In the genomic region with DNA sequence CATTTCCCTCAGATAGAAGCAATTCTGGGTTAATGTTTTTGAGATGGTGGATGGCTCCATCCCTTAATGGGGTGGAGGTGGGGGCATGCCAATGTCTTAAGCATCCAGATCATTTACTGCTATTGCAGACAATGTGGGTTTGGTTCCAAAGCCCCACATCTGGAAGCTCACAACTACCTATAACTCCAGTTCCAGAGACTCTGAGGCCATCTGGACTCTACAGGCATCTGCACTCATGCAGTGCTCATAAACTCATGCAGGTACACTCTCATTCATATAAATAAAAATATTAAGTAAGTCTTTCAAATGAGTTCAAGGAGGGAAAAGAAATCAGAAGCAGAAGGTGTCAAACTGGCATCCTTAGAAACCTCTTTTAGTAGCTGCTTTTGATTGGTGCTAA, we compare ENCODE assay signal across 28 mouse cellular contexts.
DNase-seq lines count a peak whose midpoint lies in the region; ATAC-seq and TF ChIP-seq lines count a peak whose summit lies in the region.
"Had no signal": no experiment of that assay in that cellular context is flagged by ENCODE, and none has a peak within 500 bp of the region (broad histone marks: within the 10 kb centered on the region; RNA-seq: fewer than 3 reads in every experiment).

No protein-coding gene starts in this region.

- no peaks in the 10 kb centered on the region for H3K4me1 ChIP-seq in limb, embryonic 11.5 days (ENCODE audit: control insufficient read depth, insufficient read depth, low read length)
- H3K4me1 ChIP-seq in limb, embryonic 10.5 days, result peaks cover 10% of the 10 kb centered on the region
- peaks cover 12% of the 10 kb centered on the region; the same call in 1 of the 2 replicates for H3K4me1 ChIP-seq in limb, embryonic 12.5 days (replicated peaks)
- H3K4me1 ChIP-seq in limb, embryonic 14.5 days (ENCODE audit: control insufficient read depth, insufficient read depth, low read length), result no peaks in the 10 kb centered on the region
- H3K4me1 ChIP-seq: embryonic facial prominence, embryonic 13.5 days; embryonic facial prominence, embryonic 15.5 days had no signal

- peak; percentile 28 for DNase-seq in limb, embryonic 11.5 days (ENCODE audit: low spot score)
- no peak for DNase-seq in limb, embryonic 10.5 days (ENCODE audit: low spot score)
- DNase-seq in forelimb bud, embryonic 11.5 days (ENCODE audit: low read depth, low spot score), result peak; percentile 53
- DNase-seq in limb, embryonic 14.5 days (ENCODE audit: low spot score), result peak; percentile 21
- no peak for DNase-seq in neural tube, embryonic 10.5 days (ENCODE audit: extremely low spot score, low spot score)
- no peak for DNase-seq in adrenal gland, adult 8-10 months
- DNase-seq: adrenal gland, postnatal 10 days; adrenal gland, postnatal 25 days; B cell, adult 2 months; cerebellum, adult 11-12 months; cerebellum, adult 2 months; cerebellum, adult 9-10 months; cerebellum, postnatal 10 days; cerebellum, postnatal 25 days; embryo, embryonic 11 days had no signal

- H3K4me2 ChIP-seq in limb, embryonic 11.5 days (ENCODE audit: low read depth, severe bottlenecking), result no peak overlapping the region
- H3K4me2 ChIP-seq in limb, embryonic 12.5 days, result no peak overlapping the region
- no peak overlapping the region for H3K4me2 ChIP-seq in limb, embryonic 14.5 days (replicated peaks; ENCODE audit: low read depth, low read length, severe bottlenecking)
- H3K4me2 ChIP-seq: embryonic facial prominence, embryonic 13.5 days; embryonic facial prominence, embryonic 15.5 days; forebrain, embryonic 12.5 days had no signal

- no peaks in the 10 kb centered on the region for H3K9me3 ChIP-seq in limb, embryonic 11.5 days (ENCODE audit: control insufficient read depth, low read length)
- H3K9me3 ChIP-seq in limb, embryonic 10.5 days (replicated peaks), result no peaks in the 10 kb centered on the region
- no peaks in the 10 kb centered on the region for H3K9me3 ChIP-seq in limb, embryonic 12.5 days
- no peaks in the 10 kb centered on the region for H3K9me3 ChIP-seq in limb, embryonic 14.5 days (ENCODE audit: control insufficient read depth, low read length)
- H3K9me3 ChIP-seq: embryonic facial prominence, embryonic 13.5 days; embryonic facial prominence, embryonic 15.5 days; forebrain, embryonic 10.5 days; forebrain, embryonic 12.5 days; G1E had no signal

- H3K36me3 ChIP-seq in limb, embryonic 11.5 days (ENCODE audit: control insufficient read depth, insufficient read depth, low read length), result no peaks in the 10 kb centered on the region
- H3K36me3 ChIP-seq in limb, embryonic 10.5 days, result no peaks in the 10 kb centered on the region
- H3K36me3 ChIP-seq in limb, embryonic 12.5 days, result no peaks in the 10 kb centered on the region
- H3K36me3 ChIP-seq in limb, embryonic 14.5 days (ENCODE audit: control insufficient read depth, insufficient read depth, low read length), result no peaks in the 10 kb centered on the region
- H3K36me3 ChIP-seq: embryonic facial prominence, embryonic 13.5 days; embryonic facial prominence, embryonic 15.5 days; forebrain, embryonic 10.5 days; forebrain, embryonic 12.5 days; G1E had no signal

- no peaks in the 10 kb centered on the region for H3K27me3 ChIP-seq in limb, embryonic 11.5 days (ENCODE audit: control insufficient read depth, insufficient read depth, low read length)
- no peaks in the 10 kb centered on the region for H3K27me3 ChIP-seq in limb, embryonic 10.5 days (ENCODE audit: low read depth, poor library complexity, severe bottlenecking)
- H3K27me3 ChIP-seq in limb, embryonic 12.5 days, result no peaks in the 10 kb centered on the region
- no peaks in the 10 kb centered on the region for H3K27me3 ChIP-seq in limb, embryonic 14.5 days (ENCODE audit: control insufficient read depth, insufficient read depth, low read length)
- H3K27me3 ChIP-seq: CH12.LX; embryonic facial prominence, embryonic 13.5 days; embryonic facial prominence, embryonic 15.5 days; forebrain, embryonic 12.5 days had no signal

- ATAC-seq in limb, embryonic 11.5 days (ENCODE audit: insufficient number of reproducible peaks, low FRiP score, low TSS enrichment, low read depth), result peak; percentile 57; the same call in 1 of the 2 replicates
- peak; percentile 79; the same call in 1 of the 2 replicates for ATAC-seq in limb, embryonic 12.5 days (ENCODE audit: insufficient number of reproducible peaks, insufficient read depth, low FRiP score, low TSS enrichment, low read depth)
- ATAC-seq in limb, embryonic 14.5 days (ENCODE audit: low FRiP score, low read depth), result peak; percentile 53; the same call in 1 of the 2 replicates
- ATAC-seq: activated CD4-positive, CD25-positive, alpha-beta regulatory T cell, adult 4 months; CD4-positive, CD25-positive, alpha-beta regulatory T cell, adult 4 months; forebrain, embryonic 14.5 days; forebrain, embryonic 16.5 days; Patski had no signal

- H3K27ac ChIP-seq in limb, embryonic 11.5 days (replicated peaks; ENCODE audit: low read depth, low read length), result no peak overlapping the region
- no peak overlapping the region for H3K27ac ChIP-seq in limb, embryonic 10.5 days
- H3K27ac ChIP-seq in limb, embryonic 12.5 days, result 0 out of 2 replicates have a peak overlapping the region, but pooled peaks have one; percentile 12
- no peak overlapping the region for H3K27ac ChIP-seq in limb, embryonic 14.5 days (replicated peaks; ENCODE audit: low read depth, low read length)
- H3K27ac ChIP-seq: embryonic facial prominence, embryonic 13.5 days; embryonic facial prominence, embryonic 15.5 days; forebrain, embryonic 10.5 days; forebrain, embryonic 12.5 days had no signal

- H3K9ac ChIP-seq in limb, embryonic 11.5 days (ENCODE audit: low read length), result no peak overlapping the region
- no peak overlapping the region for H3K9ac ChIP-seq in limb, embryonic 12.5 days (replicated peaks)
- no peak overlapping the region for H3K9ac ChIP-seq in limb, embryonic 14.5 days (ENCODE audit: low read depth, low read length, severe bottlenecking)
- H3K9ac ChIP-seq: embryonic facial prominence, embryonic 13.5 days; embryonic facial prominence, embryonic 15.5 days; forebrain, embryonic 12.5 days had no signal

- H3K4me3 ChIP-seq in limb, embryonic 11.5 days (ENCODE audit: low read depth, low read length), result no peak overlapping the region
- no peak overlapping the region for H3K4me3 ChIP-seq in limb, embryonic 10.5 days
- H3K4me3 ChIP-seq in limb, embryonic 12.5 days (replicated peaks), result no peak overlapping the region
- no peak overlapping the region for H3K4me3 ChIP-seq in limb, embryonic 14.5 days (replicated peaks; ENCODE audit: low read length)
- H3K4me3 ChIP-seq: embryonic facial prominence, embryonic 13.5 days; embryonic facial prominence, embryonic 15.5 days; erythroblast, embryonic 14.5 days; forebrain, embryonic 10.5 days; forebrain, embryonic 12.5 days had no signal

- TF ChIP-seq POLR2A in limb, embryonic 14.5 days (IDR thresholded peaks at IDR 0.05; ENCODE audit: borderline replicate concordance, extremely low read depth, insufficient read depth, insufficient read length), result no peak

Comparison
In these comparisons a context has a peak if more than half of its experiments do, and no peak if none do; other contexts are left out.
1. DNase-seq: peak in limb, embryonic 11.5 days (single experiment), forelimb bud, embryonic 11.5 days (single experiment) and limb, embryonic 14.5 days (single experiment); none in limb, embryonic 10.5 days (single experiment), neural tube, embryonic 10.5 days (single experiment) and adrenal gland, adult 8-10 months (single experiment).
2. Peak in every context shown above with its lines, with median percentiles within 50 percentile points of each other: ATAC-seq.